Mouse (Mus musculus): ENCODE measurements at regions not wholly inside any gene's neighbourhood (a gene's known extent, or its start where the extent isn't known, plus 50 kb on each side); places are given as distances from the start of the nearest gene placed in this dataset.

DNA sequence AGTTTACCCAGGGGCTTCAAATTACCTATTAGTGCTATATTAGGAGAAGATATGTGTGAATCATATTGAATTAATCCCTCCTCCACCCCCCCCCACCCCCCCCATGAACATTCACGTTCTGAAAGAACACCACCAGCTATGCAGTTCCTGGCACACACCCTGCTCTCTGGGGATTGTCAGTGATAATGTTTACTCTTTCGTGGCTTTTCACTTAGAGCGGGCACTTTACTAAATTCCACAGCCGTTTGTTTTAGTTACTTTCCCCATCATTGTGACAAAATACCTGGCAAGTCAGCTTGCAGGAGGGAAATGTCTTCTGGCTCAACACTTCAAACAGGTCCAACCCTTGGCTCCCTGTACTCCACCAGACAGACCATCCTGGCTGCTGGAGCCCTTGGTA is 359.0 kb downstream of the Rps15a start:
- Histone ChIP-seq H3K36me3 (no peaks in the 10 kb centered on the region), H3K27me3 (replicated peaks) (no peaks in the 10 kb centered on the region), H3K4me2 (no peak overlapping the region), H3K9me3 (no peaks in the 10 kb centered on the region), H3K4me1 (no peaks in the 10 kb centered on the region), H3K27ac (no peak overlapping the region), H3K9ac (no peak overlapping the region), H3K4me3 (replicated peaks) (no peak overlapping the region)
- WGBS, result 6% methylated on average over 4 of the region's 4 CpGs
- no peak for ATAC-seq (ENCODE audit: insufficient read depth, low FRiP score, low read depth)

DNA sequence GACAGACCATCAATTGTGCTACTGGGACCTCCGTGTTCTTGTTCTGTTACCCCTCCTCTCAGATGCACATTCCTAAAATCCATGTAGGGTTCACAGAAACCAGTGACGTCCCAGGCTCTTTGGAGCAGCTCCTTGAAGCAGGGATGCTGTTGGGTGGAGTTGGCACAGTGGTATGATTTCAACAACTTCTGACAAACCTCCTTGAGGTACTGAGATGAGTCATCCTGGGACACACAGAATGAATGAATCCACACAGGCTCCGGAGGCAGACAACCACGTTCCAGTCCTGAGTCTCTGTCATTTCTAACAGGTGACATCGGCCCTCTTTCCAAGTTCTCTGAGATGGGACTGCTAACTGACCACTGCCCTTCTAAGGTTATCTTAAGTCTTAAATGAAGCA is 360.2 kb downstream of the Rps15a start:
- Histone ChIP-seq H3K4me2 (no peak overlapping the region), H3K4me1 (no peaks in the 10 kb centered on the region), H3K9me3 (no peaks in the 10 kb centered on the region), H3K27ac (no peak overlapping the region), H3K27me3 (replicated peaks) (no peaks in the 10 kb centered on the region), H3K36me3 (no peaks in the 10 kb centered on the region), H3K4me3 (replicated peaks) (no peak overlapping the region), H3K9ac (no peak overlapping the region)
- no peak for ATAC-seq (ENCODE audit: insufficient read depth, low FRiP score, low read depth)
- WGBS, result 59% methylated on average over 5 of the region's 5 CpGs

DNA sequence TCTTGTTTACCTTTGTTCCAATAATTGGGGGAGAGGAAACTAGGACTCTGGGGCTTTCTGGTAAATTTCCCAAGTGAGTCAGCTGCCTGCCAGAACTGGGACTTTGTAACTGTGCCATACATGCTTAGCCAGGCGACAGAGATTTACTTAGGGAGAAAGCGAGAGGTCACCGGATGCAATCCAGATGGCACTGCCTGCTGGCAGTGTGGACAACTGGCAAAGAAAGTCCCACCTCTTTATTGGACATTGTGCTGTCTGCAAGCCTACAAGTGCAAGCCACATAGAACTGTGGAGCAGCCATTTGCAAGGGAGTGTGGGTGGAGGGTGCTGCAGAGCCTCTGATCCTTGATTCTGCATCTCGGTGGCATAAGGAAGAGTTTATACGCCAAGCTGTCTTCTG is 362.7 kb downstream of the Rps15a start:
- 62% methylated on average over 5 of the region's 5 CpGs for WGBS
- H3K9me3 ChIP-seq, result no peaks in the 10 kb centered on the region
- no peaks in the 10 kb centered on the region for H3K36me3 ChIP-seq
- no peaks in the 10 kb centered on the region for H3K27me3 ChIP-seq (replicated peaks)
- H3K4me1 ChIP-seq, result no peaks in the 10 kb centered on the region
- no peak for ATAC-seq (ENCODE audit: insufficient read depth, low FRiP score, low read depth)
- no peak overlapping the region for H3K9ac ChIP-seq
- no peak overlapping the region for H3K4me2 ChIP-seq
- 0 out of 2 replicates have a peak overlapping the region, but pooled peaks have one; percentile 26 for H3K27ac ChIP-seq
- H3K4me3 ChIP-seq (replicated peaks), result no peak overlapping the region

DNA sequence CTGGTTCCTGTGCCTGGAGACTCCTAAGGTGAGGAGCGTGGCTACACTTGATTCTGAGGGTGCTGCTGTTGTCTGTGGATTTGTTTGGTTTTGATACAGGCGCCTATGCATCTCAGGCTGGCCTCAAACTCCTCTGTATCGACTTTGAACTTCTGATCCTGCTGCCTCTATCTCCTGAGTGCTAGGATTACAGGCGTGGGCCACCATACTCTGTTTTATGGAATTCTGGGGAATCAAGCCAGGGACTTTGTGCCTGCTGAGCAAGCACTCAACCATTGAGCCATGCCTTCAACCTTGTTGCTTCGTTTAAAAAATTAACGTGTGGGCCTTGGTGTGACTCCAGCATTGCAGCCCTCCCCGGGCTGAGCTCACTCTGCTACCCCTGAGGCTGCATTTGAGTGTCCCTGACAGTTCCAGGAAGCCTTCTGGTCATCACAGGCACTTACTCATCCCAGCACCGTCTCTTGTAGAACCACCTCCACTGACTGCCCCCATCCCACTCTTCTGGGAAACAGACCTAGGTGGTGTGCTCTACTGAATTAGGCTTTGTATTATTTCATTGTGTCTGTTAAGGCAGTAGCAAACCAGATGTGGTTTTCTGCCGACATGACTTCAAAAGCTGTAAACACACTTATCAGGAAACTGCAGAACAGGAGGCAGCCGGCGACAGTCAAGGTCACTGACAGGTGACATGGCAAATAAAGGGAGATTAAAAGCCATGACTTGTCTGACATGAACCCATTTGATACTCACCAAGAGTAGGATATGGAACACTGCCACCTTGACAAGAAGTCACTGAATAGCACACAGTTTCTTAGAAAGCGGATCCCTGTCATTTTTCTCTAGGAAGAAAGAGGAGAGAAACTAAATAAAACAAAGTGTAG is 363.4 kb downstream of the Rps15a start:
- H3K9me3 ChIP-seq, result no peaks in the 10 kb centered on the region
- H3K27ac ChIP-seq, result 0 out of 2 replicates have a peak overlapping the region, but pooled peaks have one; percentile 26
- no peak; the same call in 1 of the 2 replicates for ATAC-seq (ENCODE audit: insufficient read depth, low FRiP score, low read depth)

DNA sequence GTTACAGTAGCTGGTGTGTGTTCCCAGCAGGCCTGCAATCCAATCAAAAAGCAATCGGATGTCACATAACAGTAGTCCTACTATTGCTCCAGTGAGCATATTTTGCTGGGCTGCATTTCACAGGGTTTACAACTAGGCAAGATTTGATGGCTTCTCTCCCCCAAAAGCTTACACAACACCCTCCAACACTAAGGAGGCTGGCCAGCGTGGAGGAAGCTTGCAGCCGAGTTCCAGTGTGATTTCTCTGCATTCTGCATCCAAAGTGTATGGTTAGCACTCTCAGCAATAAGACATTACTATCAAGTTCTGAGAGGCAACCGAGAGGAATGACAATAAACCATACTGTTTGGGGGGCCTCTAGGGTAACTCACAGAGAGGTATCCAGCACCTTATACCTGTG is 367.2 kb downstream of the Xylt1 start:
- no peaks in the 10 kb centered on the region for H3K4me1 ChIP-seq
- H3K36me3 ChIP-seq, result no peaks in the 10 kb centered on the region
- WGBS, result 66% methylated on average over 4 of the region's 4 CpGs
- H3K9me3 ChIP-seq, result no peaks in the 10 kb centered on the region
- H3K9ac ChIP-seq, result no peak overlapping the region
- H3K4me2 ChIP-seq, result no peak overlapping the region
- H3K27me3 ChIP-seq (replicated peaks), result no peaks in the 10 kb centered on the region
- H3K4me3 ChIP-seq (replicated peaks), result no peak overlapping the region
- H3K27ac ChIP-seq, result no peak overlapping the region
- ATAC-seq (ENCODE audit: insufficient read depth, low FRiP score, low read depth), result no peak

More for the DNA sequence above, 363.4 kb downstream of the Rps15a start:
- WGBS, result 45% methylated on average over 12 of the region's 12 CpGs
- H3K4me2 ChIP-seq, result no peak overlapping the region
- no peak overlapping the region for H3K4me3 ChIP-seq (replicated peaks)
- H3K27me3 ChIP-seq (replicated peaks), result no peaks in the 10 kb centered on the region
- no peaks in the 10 kb centered on the region for H3K4me1 ChIP-seq
- no peaks in the 10 kb centered on the region for H3K36me3 ChIP-seq
- no peak overlapping the region for H3K9ac ChIP-seq

DNA sequence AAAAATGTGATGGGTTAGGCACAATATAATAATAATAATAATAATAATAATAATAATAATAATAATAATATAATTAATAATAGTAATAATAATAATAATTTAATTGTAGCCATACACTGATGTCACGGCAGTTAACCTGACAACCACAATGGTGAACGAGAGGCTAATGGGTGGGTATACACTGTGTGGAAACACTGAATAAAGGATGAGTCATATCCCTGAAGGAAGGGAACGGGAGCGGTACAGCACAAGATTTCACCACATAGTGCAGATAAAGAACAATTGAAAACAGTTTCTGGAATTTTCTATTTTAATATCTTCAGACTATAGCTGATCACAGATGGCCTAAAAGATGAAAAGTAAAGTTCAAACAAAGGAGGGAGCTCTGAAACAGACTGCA is 365.6 kb downstream of the Xylt1 start:
- Histone ChIP-seq H3K36me3 (no peaks in the 10 kb centered on the region), H3K27ac (no peak overlapping the region), H3K4me3 (replicated peaks) (no peak overlapping the region), H3K9ac (no peak overlapping the region), H3K4me2 (no peak overlapping the region), H3K9me3 (no peaks in the 10 kb centered on the region), H3K4me1 (no peaks in the 10 kb centered on the region), H3K27me3 (replicated peaks) (no peaks in the 10 kb centered on the region)
- 74% methylated on average over 4 of the region's 4 CpGs for whole genome bisulfite sequencing
- ATAC-seq (ENCODE audit: insufficient read depth, low FRiP score, low read depth), result no peak

DNA sequence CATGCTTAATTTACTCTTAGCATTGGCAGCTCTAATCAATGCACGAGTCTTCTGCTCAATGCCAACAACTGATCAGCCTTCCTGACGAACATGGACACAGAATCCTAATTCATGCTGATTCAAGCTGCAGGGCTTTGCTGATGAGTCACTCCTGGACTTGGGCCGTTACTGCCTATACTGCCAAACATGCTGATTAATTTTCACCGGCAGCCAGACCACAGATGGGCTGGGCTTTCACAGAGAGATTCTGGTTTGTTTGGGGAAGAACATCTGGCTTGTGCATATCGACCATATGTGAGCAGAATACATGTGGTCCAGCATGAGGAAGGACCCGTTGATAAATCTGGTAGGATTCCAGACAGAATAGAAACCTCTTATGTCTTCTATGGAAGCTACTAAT is 358.9 kb downstream of the Xylt1 start:
- H3K27me3 ChIP-seq (replicated peaks), result no peaks in the 10 kb centered on the region
- no peak overlapping the region for H3K4me3 ChIP-seq (replicated peaks)
- H3K36me3 ChIP-seq, result no peaks in the 10 kb centered on the region
- H3K4me2 ChIP-seq, result no peak overlapping the region
- 36% methylated on average over 6 of the region's 6 CpGs for WGBS
- H3K9me3 ChIP-seq, result no peaks in the 10 kb centered on the region
- ATAC-seq (ENCODE audit: insufficient read depth, low FRiP score, low read depth), result peak; percentile 90
- 0 out of 2 replicates have a peak overlapping the region, but pooled peaks have one; percentile 42 for H3K27ac ChIP-seq
- H3K9ac ChIP-seq, result no peak overlapping the region
- no peaks in the 10 kb centered on the region for H3K4me1 ChIP-seq

DNA sequence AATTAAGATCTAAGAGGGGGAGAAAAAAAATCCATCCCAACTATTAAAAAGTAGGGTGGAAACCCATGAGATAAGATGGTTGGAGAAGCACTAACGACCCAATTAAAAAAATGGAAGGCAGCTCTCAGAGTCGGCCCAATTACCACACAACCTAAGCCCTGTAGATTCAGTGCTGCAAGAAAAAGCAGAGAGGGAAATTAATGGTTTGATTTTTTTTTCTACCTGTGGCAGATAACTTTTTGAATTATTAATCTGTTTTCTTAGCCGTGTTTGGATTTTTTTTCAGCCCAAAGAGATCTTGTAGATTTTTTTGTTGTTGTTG is 354.9 kb downstream of the Xylt1 start:
- 80% methylated on average over 3 of the region's 3 CpGs for WGBS
- H3K4me2 ChIP-seq, result no peak overlapping the region
- no peak for ATAC-seq (ENCODE audit: insufficient read depth, low FRiP score, low read depth)

DNA sequence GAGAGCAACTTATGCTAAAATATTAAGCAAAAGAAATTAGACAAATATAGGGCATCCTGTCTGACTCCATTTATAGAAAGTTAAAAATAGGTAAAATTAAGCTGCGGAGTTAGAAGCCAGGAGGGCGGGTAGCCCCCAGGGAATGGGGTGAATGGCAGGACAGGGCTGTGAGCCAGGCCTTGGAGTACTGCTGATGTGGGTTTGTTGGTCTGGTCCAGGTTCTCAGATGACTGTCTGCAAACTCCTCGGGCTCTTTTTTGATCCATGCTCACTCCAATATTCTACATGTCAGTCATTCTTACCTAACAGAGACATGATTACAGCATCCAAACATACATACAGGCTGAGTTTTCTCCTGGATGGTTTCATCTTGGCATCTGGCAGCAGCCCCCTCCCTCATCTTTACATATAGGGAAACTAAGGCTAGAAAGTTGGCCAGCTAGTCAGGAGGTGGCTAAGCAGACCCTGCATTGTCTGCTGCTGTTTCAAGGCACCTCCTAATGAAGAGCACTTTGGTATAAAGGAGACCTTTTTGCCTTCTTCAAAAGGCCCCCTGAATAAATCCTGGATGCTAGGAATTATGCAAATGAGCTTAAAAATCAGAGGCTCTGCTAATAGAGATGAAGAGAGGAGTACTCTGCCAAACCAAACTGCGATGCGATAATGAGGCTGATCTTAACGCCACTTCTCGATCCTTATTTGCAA is 354.4 kb downstream of the Xylt1 start:
- ATAC-seq (ENCODE audit: insufficient read depth, low FRiP score, low read depth), result no peak
- WGBS, result 89% methylated on average over 7 of the region's 7 CpGs
- no peak overlapping the region for H3K4me2 ChIP-seq
- no peaks in the 10 kb centered on the region for H3K36me3 ChIP-seq
- no peaks in the 10 kb centered on the region for H3K27me3 ChIP-seq (replicated peaks)
- H3K27ac ChIP-seq, result no peak overlapping the region
- H3K4me1 ChIP-seq, result no peaks in the 10 kb centered on the region
- no peak overlapping the region for H3K9ac ChIP-seq
- no peaks in the 10 kb centered on the region for H3K9me3 ChIP-seq
- no peak overlapping the region for H3K4me3 ChIP-seq (replicated peaks)

More for the DNA sequence above, 354.9 kb downstream of the Xylt1 start:
- no peaks in the 10 kb centered on the region for H3K27me3 ChIP-seq (replicated peaks)
- no peak overlapping the region for H3K9ac ChIP-seq
- H3K4me1 ChIP-seq, result no peaks in the 10 kb centered on the region
- no peak overlapping the region for H3K27ac ChIP-seq
- no peaks in the 10 kb centered on the region for H3K36me3 ChIP-seq
- no peak overlapping the region for H3K4me3 ChIP-seq (replicated peaks)
- H3K9me3 ChIP-seq, result no peaks in the 10 kb centered on the region

DNA sequence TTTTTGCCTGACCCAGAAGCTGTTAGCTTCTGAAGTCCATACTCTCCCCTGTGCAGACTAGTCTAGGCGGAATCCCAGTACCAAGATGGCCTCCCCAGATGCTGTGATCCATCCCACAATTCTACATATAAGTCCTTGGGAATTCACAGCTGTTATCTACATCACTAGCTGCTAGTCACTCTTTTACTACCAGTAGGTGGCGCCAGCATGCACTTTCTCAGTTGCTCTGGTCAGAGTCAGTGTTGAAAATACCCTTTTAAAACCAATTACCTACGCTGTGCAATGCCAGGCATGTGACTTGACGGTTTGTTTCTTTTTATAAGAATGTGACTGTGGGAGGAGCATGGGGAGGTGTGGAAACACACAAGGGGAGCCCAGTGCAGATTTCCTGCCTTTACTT is 348.3 kb downstream of the Xylt1 start:
- 76% methylated on average over 4 of the region's 4 CpGs for WGBS
- Histone ChIP-seq H3K9me3 (no peaks in the 10 kb centered on the region), H3K27ac (no peak overlapping the region), H3K36me3 (no peaks in the 10 kb centered on the region), H3K4me2 (no peak overlapping the region), H3K27me3 (replicated peaks) (no peaks in the 10 kb centered on the region), H3K4me3 (replicated peaks) (no peak overlapping the region), H3K9ac (no peak overlapping the region), H3K4me1 (no peaks in the 10 kb centered on the region)
- no peak for ATAC-seq (ENCODE audit: insufficient read depth, low FRiP score, low read depth)

All from stomach, embryonic 15.5 days (tissue).